Mouse (Mus musculus) lung, postnatal 0 days (tissue): ENCODE data around the gene Atg10. TPM values are rescaled to one million over a fixed set of nuclear protein-coding genes. Genes with fewer than 3 reads are reported as not detected.

Source experiments
- ATAC-seq: fragments of 200-750 bp; cut with Nextera tagmentation; 2 replicates; pipeline ENCODE4 v1.8.0; 2017; ENCODE audit warnings: moderate library complexity
- DNase-seq: peaks from one replicate; pipeline ENCODE4 v3.0.0-alpha.2; 2016; ENCODE audit warnings: low spot score
- H3K27ac ChIP-seq: fragments of 300-500 bp; sonication (generic); 2 replicates; pipeline ENCODE4 v1.5.1; 2014; ENCODE audit warnings: antibody characterized with exemption, mild to moderate bottlenecking, low read length, mixed read lengths
- H3K27me3 ChIP-seq: fragments of 300-500 bp; sonication (generic); replicated peaks from 2 replicates; pipeline ENCODE4 v1.6.1; 2014; ENCODE audit warnings: low read length, mixed read lengths; ENCODE audit not compliant: insufficient read depth
- H3K36me3 ChIP-seq: fragments of 300-500 bp; sonication (generic); 2 replicates; pipeline ENCODE4 v1.6.1; 2014; ENCODE audit warnings: low read length, mixed read lengths; ENCODE audit not compliant: insufficient read depth
- H3K4me1 ChIP-seq: fragments of 300-500 bp; sonication (generic); 2 replicates; pipeline ENCODE4 v1.6.1; 2014; ENCODE audit warnings: antibody characterized with exemption, low read depth, low read length, mixed read lengths; ENCODE audit not compliant: insufficient read depth
- H3K4me2 ChIP-seq: fragments of 300-500 bp; sonication (generic); replicated peaks from 2 replicates; pipeline ENCODE4 v1.6.1; 2014; ENCODE audit warnings: low read depth, mild to moderate bottlenecking, low read length, moderate library complexity, mixed read lengths
- H3K4me3 ChIP-seq: fragments of 300-500 bp; sonication (generic); 2 replicates; pipeline ENCODE4 v1.5.1; 2014; ENCODE audit warnings: low read depth, low read length
- H3K9ac ChIP-seq: fragments of 300-500 bp; sonication (generic); replicated peaks from 2 replicates; pipeline ENCODE4 v1.6.1; 2014; ENCODE audit warnings: low read depth, mild to moderate bottlenecking
- H3K9me3 ChIP-seq: fragments of 300-500 bp; sonication (generic); 2 replicates; pipeline ENCODE4 v1.6.1; 2016; ENCODE audit warnings: low read length, mixed read lengths
- CTCF ChIP-seq: IDR thresholded peaks from 2 replicates; pipeline ENCODE4 v1.5.1; 2016; ENCODE audit warnings: antibody characterized with exemption, mild to moderate bottlenecking
- EP300 ChIP-seq: IDR thresholded peaks from 2 replicates; pipeline ENCODE4 v1.6.1; 2016; ENCODE audit warnings: antibody characterized with exemption, mild to moderate bottlenecking, control low read depth
- WGBS: fragments of 180-500 bp; shearing (Covaris S2); extraction: QIAGEN DNeasy Blood & Tissue Kit; methylation state at CpG from one replicate; pipeline ENCODE4 v1.1.7; 2014; 5-methylcytosine and 5-hydroxymethylcytosine counted together
- polyA plus RNA-seq: library from polyadenylated mRNA; unstranded; fragments of >200 nt; fragmentation: Nextera tagmentation; extraction: Ambion mirVana; gene quantifications from 2 replicates; pipeline ENCODE4 v1.2.1, GENCODE M21; 2015

Atg10 gene
- polyA plus RNA-seq, 1 experiment from 2014 or later = 14.7 TPM

- Histone ChIP-seq H3K9ac (no peak overlapping the region), H3K4me2 (no peak overlapping the region), H3K36me3 (no peaks in the 10 kb centered on the region), H3K9me3 (no peaks in the 10 kb centered on the region), H3K4me3 (no peak overlapping the region), H3K4me1 (no peaks in the 10 kb centered on the region), H3K27ac (no peak overlapping the region), H3K27me3 (no peaks in the 10 kb centered on the region)
- TF ChIP-seq EP300 = no peak
- TF ChIP-seq CTCF = no peak
- DNase-seq = no peak
- WGBS = 60% methylated on average over 7 of the region's 7 CpGs
- ATAC-seq = no peak
Observed at GRCm38 (mm10) chr13:90973409-90973808, 250.4 kb downstream of the Atg10 start.

DNA sequence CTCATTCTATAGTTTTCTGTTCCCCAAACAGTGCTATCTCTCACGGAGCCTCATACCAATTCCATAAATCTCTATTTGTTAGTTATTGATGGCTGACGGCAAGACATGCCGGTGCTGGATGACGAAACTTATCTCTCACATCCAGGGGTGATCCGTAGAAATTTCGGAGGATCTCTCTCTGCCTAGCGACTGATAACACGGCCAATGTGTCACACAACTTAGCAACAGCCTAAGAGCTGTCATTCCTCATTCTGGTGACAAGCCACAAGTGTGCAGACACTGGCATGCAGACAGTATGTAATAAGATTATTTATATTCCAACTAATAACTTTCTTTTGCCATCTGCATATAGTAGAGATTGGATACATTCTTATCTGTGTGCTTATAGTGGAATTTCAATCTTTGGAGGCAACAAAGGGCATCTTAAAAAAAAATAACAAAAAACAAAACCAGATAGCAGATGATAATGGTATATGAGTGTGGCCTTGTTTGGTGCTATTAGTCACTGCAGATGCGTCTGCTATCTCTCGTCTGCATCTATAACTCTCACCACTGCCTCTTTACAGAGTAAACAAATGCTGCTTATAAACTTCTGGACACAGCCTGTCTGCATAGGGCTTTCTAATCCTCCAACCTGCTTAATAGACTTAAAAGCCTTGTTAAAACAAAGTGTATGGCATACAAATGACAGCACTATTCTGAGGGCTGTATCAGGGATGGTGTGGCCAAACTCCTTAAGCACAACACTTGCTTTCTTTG lies 253.3 kb downstream of the Atg10 start:
- TF ChIP-seq CTCF (no peak), EP300 (no peak)
- Histone ChIP-seq H3K4me3 (no peak overlapping the region), H3K27ac (no peak overlapping the region), H3K9me3 (no peaks in the 10 kb centered on the region), H3K4me2 (no peak overlapping the region), H3K27me3 (no peaks in the 10 kb centered on the region), H3K36me3 (no peaks in the 10 kb centered on the region), H3K4me1 (no peaks in the 10 kb centered on the region), H3K9ac (no peak overlapping the region)
- ATAC-seq (no peak), DNase-seq (no peak)
- WGBS = 52% methylated on average over 10 of the region's 10 CpGs

DNA sequence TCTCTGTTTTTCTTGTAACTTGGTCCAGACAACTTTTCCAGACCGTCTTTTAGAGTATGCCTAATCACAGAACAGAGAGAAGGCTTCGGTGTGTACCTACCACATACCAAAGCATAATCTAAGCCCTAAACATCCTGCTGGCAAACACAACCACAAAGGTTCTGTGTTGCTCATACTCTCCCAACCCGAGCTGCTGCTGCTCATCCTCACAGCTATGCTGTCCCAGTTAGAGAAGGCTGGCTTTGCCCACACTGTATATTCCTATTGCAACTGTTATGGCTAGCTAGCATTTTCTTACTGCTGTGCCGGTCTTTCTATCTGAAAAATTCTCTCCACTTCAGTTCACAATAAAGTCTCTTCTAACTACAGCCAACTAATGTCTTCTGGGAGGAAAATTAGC lies 254.8 kb downstream of the Atg10 start:
- no peak for ATAC-seq
- Histone ChIP-seq H3K9me3 (no peaks in the 10 kb centered on the region), H3K4me2 (no peak overlapping the region), H3K9ac (no peak overlapping the region), H3K27me3 (no peaks in the 10 kb centered on the region), H3K4me1 (no peaks in the 10 kb centered on the region), H3K36me3 (no peaks in the 10 kb centered on the region), H3K27ac (no peak overlapping the region), H3K4me3 (no peak overlapping the region)
- 64% methylated on average over 4 of the region's 4 CpGs for WGBS
- DNase-seq = no peak
- TF ChIP-seq EP300 = no peak
- TF ChIP-seq CTCF = no peak

DNA sequence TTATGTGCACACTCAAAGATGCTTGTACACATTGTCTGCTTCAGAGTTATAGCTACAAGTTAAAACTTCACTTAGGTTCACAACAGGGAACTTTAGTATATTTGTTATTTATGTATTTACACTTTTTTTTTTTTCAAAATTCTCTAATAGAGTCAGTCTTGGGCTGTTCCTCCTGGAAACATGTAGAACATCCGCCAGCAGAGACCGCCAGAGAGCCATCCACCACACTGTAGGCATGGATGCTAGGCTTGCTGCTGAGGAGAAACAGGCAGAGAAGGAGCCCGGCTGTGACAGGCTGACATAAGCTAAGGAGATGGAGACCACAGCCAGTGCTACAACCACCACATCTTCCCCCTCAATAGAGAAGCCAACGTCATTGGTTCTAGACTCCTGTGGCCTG lies 256.3 kb downstream of the Atg10 start:
- no peaks in the 10 kb centered on the region for H3K27me3 ChIP-seq
- DNase-seq (peak; percentile 79), ATAC-seq (peak; percentile 81)
- TF ChIP-seq CTCF = peak; percentile 92
- no peak for TF ChIP-seq EP300
- 12% methylated on average over 4 of the region's 4 CpGs for WGBS
- no peak overlapping the region for H3K27ac ChIP-seq
- H3K36me3 ChIP-seq = no peaks in the 10 kb centered on the region
- no peaks in the 10 kb centered on the region for H3K9me3 ChIP-seq
- no peak overlapping the region for H3K4me3 ChIP-seq
- no peak overlapping the region for H3K4me2 ChIP-seq
- no peaks in the 10 kb centered on the region for H3K4me1 ChIP-seq
- H3K9ac ChIP-seq = no peak overlapping the region

- Histone ChIP-seq H3K27me3 (no peaks in the 10 kb centered on the region), H3K27ac (no peak overlapping the region), H3K4me3 (no peak overlapping the region), H3K9ac (no peak overlapping the region), H3K4me1 (no peaks in the 10 kb centered on the region), H3K9me3 (no peaks in the 10 kb centered on the region), H3K36me3 (no peaks in the 10 kb centered on the region), H3K4me2 (no peak overlapping the region)
- no peak for ATAC-seq
- DNase-seq = no peak
- no peak for TF ChIP-seq CTCF
- TF ChIP-seq EP300 = no peak
- WGBS = 73% methylated on average over 8 of the region's 8 CpGs
Observed at GRCm38 (mm10) chr13:90965996-90966395, 257.8 kb downstream of the Atg10 start.

GRCm38 (mm10) chr13:90964511-90964910 lies 259.3 kb downstream of the Atg10 start:
- Histone ChIP-seq H3K4me1 (no peaks in the 10 kb centered on the region), H3K27me3 (no peaks in the 10 kb centered on the region), H3K9me3 (no peaks in the 10 kb centered on the region), H3K9ac (no peak overlapping the region), H3K4me3 (no peak overlapping the region), H3K36me3 (no peaks in the 10 kb centered on the region), H3K27ac (no peak overlapping the region), H3K4me2 (no peak overlapping the region)
- TF ChIP-seq CTCF = no peak
- no peak for TF ChIP-seq EP300
- 69% methylated on average over 4 of the region's 4 CpGs for WGBS
- DNase-seq (no peak), ATAC-seq (no peak)
